Mouse (Mus musculus): ENCODE measurements around the gene Atp2a2. TPM values are rescaled to one million over a fixed set of nuclear protein-coding genes. Genes with fewer than 3 reads are reported as not detected.

The Atp2a2 gene
- polyA plus RNA-seq, 1 experiment from 2014 or later, result 34.8 TPM

DNA sequence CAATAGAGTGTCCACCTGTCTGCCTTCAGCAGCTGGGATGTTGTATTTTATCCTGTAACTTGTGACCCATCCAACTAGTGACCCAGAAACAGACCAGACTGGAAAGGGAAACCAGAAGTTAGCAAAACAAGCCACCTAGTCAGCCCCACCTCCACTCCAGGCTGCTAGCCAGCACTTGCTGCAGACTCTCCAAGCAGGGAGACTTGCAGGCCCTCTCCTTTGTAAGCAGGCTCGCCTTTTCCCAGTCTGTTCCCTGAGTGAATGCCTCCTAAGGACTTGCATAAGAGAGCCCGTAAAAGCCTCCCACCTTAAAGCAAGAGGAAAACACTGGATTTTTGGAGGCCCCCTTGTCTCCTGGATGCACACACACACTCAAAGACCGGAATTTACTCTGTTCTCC lies 27.3 kb upstream of the Atp2a2 start:
- no peak for ATAC-seq (ENCODE audit: insufficient number of reproducible peaks, low FRiP score, low TSS enrichment, low read depth)
- Histone ChIP-seq H3K27ac (replicated peaks) (peak overlapping the region; percentile 81), H3K4me2 (replicated peaks) (no peak overlapping the region), H3K27me3 (no peaks in the 10 kb centered on the region), H3K9ac (no peak overlapping the region), H3K4me3 (replicated peaks) (no peak overlapping the region), H3K9me3 (replicated peaks) (no peaks in the 10 kb centered on the region), H3K4me1 (peaks cover 48% of the 10 kb centered on the region), H3K36me3 (no peaks in the 10 kb centered on the region)
- 50% methylated on average over 3 of the region's 3 CpGs for WGBS

DNA sequence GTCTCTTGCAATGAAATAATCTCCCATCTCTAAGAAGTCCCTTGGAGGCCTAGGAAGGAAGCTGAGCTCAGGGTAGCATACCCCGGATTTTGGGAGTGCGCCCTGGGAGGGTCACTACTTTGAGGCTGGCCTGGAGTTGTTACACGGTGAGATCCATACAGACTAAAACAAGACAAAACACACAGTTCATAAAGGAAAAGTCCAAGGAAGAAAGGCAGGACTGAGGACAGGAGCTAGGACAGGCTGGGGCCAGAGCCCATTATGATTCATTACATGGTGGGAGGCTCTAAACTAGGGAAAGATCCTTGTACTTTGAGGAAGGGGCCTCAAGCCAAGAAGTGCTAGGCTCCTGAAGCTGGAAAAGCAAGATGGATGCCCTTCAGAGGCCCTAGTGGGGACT lies 26.6 kb upstream of the Atp2a2 start:
- Histone ChIP-seq H3K4me3 (replicated peaks) (no peak overlapping the region), H3K27me3 (no peaks in the 10 kb centered on the region), H3K9ac (no peak overlapping the region), H3K4me1 (peaks cover 48% of the 10 kb centered on the region), H3K36me3 (no peaks in the 10 kb centered on the region), H3K4me2 (replicated peaks) (no peak overlapping the region), H3K9me3 (replicated peaks) (no peaks in the 10 kb centered on the region), H3K27ac (replicated peaks) (peak overlapping the region; percentile 81)
- WGBS, result 67% methylated on average over 3 of the region's 3 CpGs
- no peak for ATAC-seq (ENCODE audit: insufficient number of reproducible peaks, low FRiP score, low TSS enrichment, low read depth)

DNA sequence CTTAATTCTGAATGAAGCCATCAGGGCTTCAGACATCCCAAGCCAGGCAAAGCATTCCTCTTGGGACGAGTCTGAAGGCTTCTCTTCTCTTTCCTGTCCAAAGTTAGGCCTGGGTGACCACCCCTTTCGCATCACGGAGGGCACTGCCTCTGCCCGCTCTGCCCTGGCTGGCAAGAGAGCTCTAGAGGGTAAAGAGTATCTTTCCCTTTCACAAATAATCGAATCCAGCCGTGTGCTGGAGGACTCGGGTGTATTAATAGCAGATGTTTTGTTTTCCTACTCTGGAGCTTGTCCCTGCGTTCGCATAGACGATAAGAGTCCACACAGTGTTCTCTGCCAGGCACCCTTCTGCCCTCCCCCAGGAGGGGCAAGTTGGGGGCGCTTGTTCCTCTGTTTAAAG lies 25.7 kb upstream of the Atp2a2 start:
- ATAC-seq (ENCODE audit: insufficient number of reproducible peaks, low FRiP score, low TSS enrichment, low read depth), result 0 out of 2 replicates have a peak, but pooled peaks have one; percentile 2
- H3K4me3 ChIP-seq (replicated peaks), result no peak overlapping the region; the same call in none of the 2 replicates

DNA sequence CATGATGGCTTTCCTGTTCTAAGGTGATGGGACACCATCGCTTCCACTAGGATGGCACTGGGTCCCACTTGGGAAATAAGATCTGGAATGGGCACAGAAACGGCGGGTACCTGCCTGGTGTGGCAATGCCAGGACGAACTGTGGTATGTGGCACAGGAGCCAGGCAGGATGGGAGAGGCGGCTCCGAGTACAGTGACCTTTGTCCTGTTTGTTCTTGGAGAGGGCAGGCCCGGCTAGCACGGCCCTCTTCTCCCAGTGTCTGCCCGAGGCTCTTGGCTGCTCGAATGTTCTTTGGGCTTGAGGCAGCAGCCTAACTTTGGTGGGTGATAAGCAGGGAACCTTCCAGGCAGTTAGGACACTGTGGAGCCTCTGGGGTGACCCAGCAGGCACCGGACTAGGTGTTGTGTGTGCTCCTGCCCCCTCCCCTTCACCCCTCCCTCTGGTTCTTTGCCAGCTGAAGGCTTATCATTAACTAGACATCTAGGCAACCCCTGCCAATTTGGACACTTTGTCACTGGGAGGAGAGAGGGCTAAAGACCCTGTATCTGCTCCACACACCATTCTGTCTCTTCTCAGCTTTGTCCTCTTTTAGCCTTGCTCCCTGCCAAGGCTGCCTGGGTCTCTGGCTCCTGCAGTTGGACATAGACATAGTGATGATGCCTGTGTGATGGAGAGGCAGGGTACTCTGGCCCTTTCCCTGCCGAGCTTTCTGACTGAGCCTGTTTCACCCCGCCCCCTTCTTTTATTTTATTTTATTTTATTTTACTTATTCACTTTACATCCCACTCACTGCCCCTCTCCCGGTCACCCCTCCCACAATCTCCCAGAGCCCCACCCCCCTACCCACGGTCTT lies 25.1 kb upstream of the Atp2a2 start:
- H3K4me2 ChIP-seq (replicated peaks), result peak overlapping the region; percentile 35
- WGBS, result 59% methylated on average over 15 of the region's 15 CpGs

More for the DNA sequence above, 25.7 kb upstream of the Atp2a2 start:
- WGBS, result 22% methylated on average over 11 of the region's 11 CpGs
- Histone ChIP-seq H3K27ac (replicated peaks) (peak overlapping the region; percentile 81), H3K9ac (no peak overlapping the region), H3K27me3 (no peaks in the 10 kb centered on the region), H3K36me3 (no peaks in the 10 kb centered on the region), H3K4me1 (peaks cover 48% of the 10 kb centered on the region), H3K9me3 (replicated peaks) (no peaks in the 10 kb centered on the region), H3K4me2 (replicated peaks) (peak overlapping the region; percentile 35)

DNA sequence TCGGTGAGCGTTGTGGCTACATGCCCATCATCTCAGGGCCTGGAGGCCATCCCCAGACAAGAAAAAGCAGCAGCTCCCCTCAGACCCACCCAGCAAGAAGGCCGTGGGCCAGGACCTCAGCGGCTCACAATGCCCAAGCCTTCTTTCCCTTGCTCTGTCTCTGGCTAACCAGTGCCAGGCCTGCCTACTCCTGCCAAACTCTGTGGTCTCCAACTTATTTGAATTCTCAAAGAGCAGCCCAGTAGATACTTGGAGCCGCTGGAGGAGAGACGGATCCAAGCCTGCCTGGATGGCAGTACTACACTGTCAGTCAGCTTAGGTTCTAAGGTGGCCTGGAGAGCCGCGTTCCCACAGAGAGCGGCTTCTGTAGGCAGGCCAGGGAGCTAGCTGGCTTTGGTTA lies 24.4 kb upstream of the Atp2a2 start:
- Histone ChIP-seq H3K4me2 (replicated peaks) (no peak overlapping the region), H3K27me3 (no peaks in the 10 kb centered on the region), H3K27ac (replicated peaks) (peak overlapping the region; percentile 81), H3K36me3 (no peaks in the 10 kb centered on the region), H3K4me3 (replicated peaks) (no peak overlapping the region), H3K9me3 (replicated peaks) (no peaks in the 10 kb centered on the region), H3K9ac (no peak overlapping the region), H3K4me1 (peaks cover 48% of the 10 kb centered on the region)
- no peak for ATAC-seq (ENCODE audit: insufficient number of reproducible peaks, low FRiP score, low TSS enrichment, low read depth)
- 78% methylated on average over 9 of the region's 9 CpGs for WGBS

More for the DNA sequence above, 25.1 kb upstream of the Atp2a2 start:
- Histone ChIP-seq H3K36me3 (no peaks in the 10 kb centered on the region), H3K4me1 (peaks cover 48% of the 10 kb centered on the region), H3K27me3 (no peaks in the 10 kb centered on the region), H3K4me3 (replicated peaks) (no peak overlapping the region; the same call in 1 of the 2 replicates), H3K9ac (no peak overlapping the region), H3K27ac (replicated peaks) (peak overlapping the region; percentile 81), H3K9me3 (replicated peaks) (no peaks in the 10 kb centered on the region)
- 0 out of 2 replicates have a peak, but pooled peaks have one; percentile 21 for ATAC-seq (ENCODE audit: insufficient number of reproducible peaks, low FRiP score, low TSS enrichment, low read depth)

DNA sequence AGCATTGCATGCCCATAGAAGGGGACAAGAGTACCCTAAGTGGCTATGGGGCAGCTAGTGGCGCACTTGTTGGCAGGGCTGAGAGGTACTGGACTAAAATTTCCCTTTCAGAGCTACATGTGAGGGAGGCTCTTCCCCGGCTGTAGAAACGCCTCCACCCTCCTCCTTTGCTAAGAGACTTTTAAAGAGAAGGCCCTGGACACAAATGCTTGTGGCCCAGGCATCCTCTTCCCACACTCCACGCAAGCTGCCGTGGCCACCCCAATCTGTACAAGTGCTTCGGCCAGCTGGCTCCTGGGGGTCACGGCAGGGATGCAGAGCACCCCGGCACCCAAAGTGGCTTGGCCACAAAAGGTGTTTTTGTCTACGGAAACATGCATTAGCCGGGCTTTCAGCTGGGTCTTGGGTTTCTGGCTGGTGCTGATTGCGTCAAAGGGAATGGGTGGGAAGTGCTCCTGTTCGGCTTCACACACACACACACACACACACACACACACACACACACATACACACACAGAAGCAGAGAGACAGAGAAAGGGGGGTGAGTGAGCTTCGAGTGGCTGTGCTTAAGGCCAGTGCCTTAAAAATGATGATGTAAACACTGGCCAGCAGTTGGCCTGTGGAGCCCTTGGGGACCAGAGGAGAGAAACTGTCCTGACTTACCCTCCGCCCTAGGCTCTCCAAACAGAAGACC lies 23.4 kb upstream of the Atp2a2 start:
- Histone ChIP-seq H3K36me3 (no peaks in the 10 kb centered on the region), H3K4me1 (peaks cover 56% of the 10 kb centered on the region), H3K9ac (no peak overlapping the region), H3K27me3 (no peaks in the 10 kb centered on the region), H3K27ac (replicated peaks) (0 out of 2 replicates have a peak overlapping the region, but pooled peaks have one; percentile 11), H3K4me3 (replicated peaks) (no peak overlapping the region), H3K9me3 (replicated peaks) (no peaks in the 10 kb centered on the region), H3K4me2 (replicated peaks) (no peak overlapping the region)
- no peak for ATAC-seq (ENCODE audit: insufficient number of reproducible peaks, low FRiP score, low TSS enrichment, low read depth)
- 78% methylated on average over 14 of the region's 14 CpGs for WGBS

DNA sequence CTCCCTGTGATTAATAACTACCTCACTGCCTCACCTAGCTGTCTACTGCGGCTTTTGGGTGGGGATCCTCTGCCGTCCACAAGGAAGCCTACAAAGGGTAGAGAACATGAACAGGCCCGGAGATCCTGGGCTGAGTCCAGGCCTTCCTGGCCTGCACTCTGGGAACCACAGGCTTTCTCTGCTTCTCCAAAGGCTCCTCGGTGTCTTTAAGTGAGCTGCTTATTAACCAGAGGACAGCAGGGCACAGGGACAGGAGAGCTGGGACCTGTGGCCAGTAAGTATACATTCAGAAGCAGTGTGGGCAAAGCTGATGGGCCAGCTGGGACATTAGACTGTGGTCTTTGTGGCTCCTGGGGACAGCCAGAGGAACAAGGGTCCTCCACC lies 22.8 kb upstream of the Atp2a2 start:
- H3K4me1 ChIP-seq, result peaks cover 51% of the 10 kb centered on the region
- ATAC-seq (ENCODE audit: insufficient number of reproducible peaks, low FRiP score, low TSS enrichment, low read depth), result no peak

DNA sequence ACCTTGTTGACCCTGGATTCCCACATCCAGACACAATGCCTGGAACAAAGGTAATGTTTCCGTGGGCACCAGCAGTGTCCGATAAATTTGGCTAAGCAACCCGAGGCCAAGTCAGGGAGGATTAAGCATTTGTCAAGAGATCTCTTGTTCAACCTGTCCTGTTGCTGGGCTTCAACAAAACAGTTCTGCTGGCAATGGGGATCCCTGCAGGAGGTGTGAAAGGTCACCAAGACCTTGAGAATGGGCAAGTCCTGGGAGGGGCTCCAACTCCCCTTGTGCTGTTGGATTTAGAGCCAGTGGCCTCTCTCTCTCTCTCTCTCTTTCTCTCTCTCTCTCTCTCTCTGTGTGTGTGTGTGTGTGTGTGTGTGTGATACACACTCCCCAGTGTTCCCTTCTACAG lies 22.2 kb upstream of the Atp2a2 start:
- ATAC-seq (ENCODE audit: insufficient number of reproducible peaks, low FRiP score, low TSS enrichment, low read depth), result no peak

More for the DNA sequence above, 22.8 kb upstream of the Atp2a2 start:
- H3K9me3 ChIP-seq (replicated peaks), result no peaks in the 10 kb centered on the region
- 0 out of 2 replicates have a peak overlapping the region, but pooled peaks have one; percentile 11 for H3K27ac ChIP-seq (replicated peaks)
- no peak overlapping the region for H3K9ac ChIP-seq
- H3K4me2 ChIP-seq (replicated peaks), result no peak overlapping the region
- H3K36me3 ChIP-seq, result no peaks in the 10 kb centered on the region
- H3K4me3 ChIP-seq (replicated peaks), result no peak overlapping the region
- H3K27me3 ChIP-seq, result no peaks in the 10 kb centered on the region
- 66% methylated on average over 4 of the region's 4 CpGs for WGBS

DNA sequence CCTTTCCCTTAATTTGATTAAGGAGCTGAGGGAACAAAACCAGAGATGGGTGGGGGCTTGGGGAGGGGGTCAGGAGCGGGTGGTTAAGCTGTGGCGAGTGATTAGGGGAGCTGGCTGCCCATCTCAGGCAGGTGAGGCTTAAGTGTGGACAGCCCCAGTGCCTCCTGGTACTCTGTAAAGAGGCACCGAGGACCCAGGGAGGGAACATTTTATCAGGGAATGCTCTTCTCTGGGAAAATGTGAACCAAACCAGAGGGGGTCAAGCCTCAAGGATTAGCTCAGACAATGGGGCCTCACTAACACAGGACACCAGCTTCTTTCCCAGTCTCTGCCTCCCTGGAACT lies 19.1 kb upstream of the Atp2a2 start:
- H3K4me3 ChIP-seq (replicated peaks), result no peak overlapping the region
- no peak overlapping the region for H3K9ac ChIP-seq
- no peaks in the 10 kb centered on the region for H3K27me3 ChIP-seq
- ATAC-seq (ENCODE audit: insufficient number of reproducible peaks, low FRiP score, low TSS enrichment, low read depth), result no peak
- H3K4me2 ChIP-seq (replicated peaks), result no peak overlapping the region
- 44% methylated on average over 3 of the region's 3 CpGs for WGBS
- H3K9me3 ChIP-seq (replicated peaks), result no peaks in the 10 kb centered on the region
- H3K4me1 ChIP-seq, result peaks cover 28% of the 10 kb centered on the region; the same call in 1 of the 2 replicates
- no peak overlapping the region for H3K27ac ChIP-seq (replicated peaks)
- H3K36me3 ChIP-seq, result no peaks in the 10 kb centered on the region

More for the DNA sequence above, 22.2 kb upstream of the Atp2a2 start:
- no peak overlapping the region for H3K4me2 ChIP-seq (replicated peaks)
- no peak overlapping the region for H3K4me3 ChIP-seq (replicated peaks)
- no peaks in the 10 kb centered on the region for H3K27me3 ChIP-seq
- no peak overlapping the region for H3K27ac ChIP-seq (replicated peaks)
- no peaks in the 10 kb centered on the region for H3K36me3 ChIP-seq
- WGBS, result 67% methylated on average over 3 of the region's 3 CpGs
- H3K9ac ChIP-seq, result no peak overlapping the region
- no peaks in the 10 kb centered on the region for H3K9me3 ChIP-seq (replicated peaks)
- H3K4me1 ChIP-seq, result peaks cover 45% of the 10 kb centered on the region

DNA sequence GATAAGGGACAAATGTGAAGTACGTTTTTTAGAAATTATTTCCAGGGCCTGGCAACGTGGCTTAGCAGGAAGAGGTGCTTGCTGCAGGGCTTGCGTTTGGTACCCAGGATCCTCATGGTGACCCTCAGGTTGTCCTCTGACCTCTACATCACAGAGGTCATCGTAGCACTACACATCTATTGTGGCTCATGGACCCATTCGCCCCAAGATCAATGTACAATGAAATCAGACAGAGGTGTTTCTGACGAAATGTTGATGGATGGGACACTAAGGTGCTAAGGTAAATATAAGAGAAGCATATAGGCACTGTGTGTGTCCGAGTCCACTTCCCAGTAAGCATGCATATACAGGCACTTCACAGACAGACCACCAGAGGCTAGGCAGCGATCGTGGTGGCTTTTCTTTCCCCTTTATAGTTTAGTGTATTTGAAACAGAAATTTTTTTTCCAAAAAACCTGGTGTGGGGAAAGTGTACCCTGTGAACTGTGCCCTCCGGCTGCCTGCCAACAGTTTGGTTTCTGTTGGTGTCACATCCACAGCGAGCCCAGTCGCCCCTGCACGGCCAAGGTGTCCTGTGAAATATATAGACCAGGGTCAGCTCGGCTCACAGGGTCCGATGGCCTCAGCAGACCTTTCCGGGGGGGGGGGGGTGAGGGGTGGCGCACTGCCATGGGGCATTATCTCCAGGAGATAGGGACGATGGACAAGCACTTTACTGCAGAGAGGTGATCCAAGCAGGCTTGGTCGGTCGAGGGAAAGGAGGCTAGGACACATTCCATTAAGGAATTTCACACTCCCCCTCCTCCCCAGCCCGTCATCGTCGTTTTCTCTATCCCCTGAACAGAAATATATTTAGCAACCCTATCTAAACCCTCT lies 18.5 kb upstream of the Atp2a2 start:
- Histone ChIP-seq H3K4me2 (replicated peaks) (no peak overlapping the region), H3K9ac (no peak overlapping the region), H3K36me3 (no peaks in the 10 kb centered on the region), H3K27me3 (no peaks in the 10 kb centered on the region), H3K4me1 (peaks cover 26% of the 10 kb centered on the region; the same call in 1 of the 2 replicates), H3K9me3 (replicated peaks) (no peaks in the 10 kb centered on the region), H3K27ac (replicated peaks) (no peak overlapping the region), H3K4me3 (replicated peaks) (no peak overlapping the region)
- WGBS, result 57% methylated on average over 23 of the region's 23 CpGs
- ATAC-seq (ENCODE audit: insufficient number of reproducible peaks, low FRiP score, low TSS enrichment, low read depth), result no peak

Data from embryonic facial prominence, embryonic 15.5 days (tissue).